Mouse (Mus musculus): ENCODE results near the gene Ift52.
A peak's percentile ranks its signal among the peaks of the same experiment; 100 is the strongest.

Ift52 gene

DNA sequence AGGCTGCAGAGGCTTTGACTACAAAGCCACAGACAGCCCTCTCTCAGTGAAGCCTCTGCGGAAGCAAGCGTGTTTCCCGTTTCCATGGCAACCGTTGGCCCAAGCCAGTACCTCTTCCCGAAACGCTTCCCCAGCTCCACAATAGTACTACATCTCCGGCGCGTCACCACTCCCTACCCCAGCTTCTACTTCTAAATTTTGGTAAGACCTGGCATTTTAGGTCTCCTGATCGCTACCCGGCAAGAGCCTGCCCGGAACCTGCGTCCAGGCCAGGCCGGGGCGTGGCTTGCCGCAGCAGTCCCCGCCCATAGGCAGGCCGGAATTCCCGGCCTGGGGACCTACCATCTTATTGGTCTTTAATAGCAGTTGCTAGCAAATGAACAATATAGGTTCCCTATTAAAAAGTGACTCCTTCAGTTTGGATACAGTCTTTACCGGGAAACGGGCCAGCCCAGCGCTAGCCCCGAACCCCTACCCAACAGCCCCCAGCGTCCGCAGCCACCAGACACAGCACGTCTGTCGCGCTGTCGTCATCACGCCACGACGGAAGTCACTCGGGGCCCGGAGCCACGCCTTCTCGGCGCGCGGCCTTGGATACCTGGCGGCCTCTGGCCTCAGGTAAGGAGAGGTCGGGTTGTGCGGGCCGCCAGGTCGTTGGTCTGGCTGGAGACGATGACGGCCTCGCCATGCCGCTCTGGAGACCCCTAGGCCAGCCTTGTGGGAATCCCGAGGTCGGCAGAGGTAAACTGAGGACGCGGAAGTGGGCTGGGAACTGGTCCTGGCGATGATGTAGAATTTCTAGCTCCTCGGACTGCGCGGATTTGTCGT, at the start of gene Ift52:
TSS of gene Ift52 (plus strand) at position 439 of the 828 bp plus-strand sequence.
- DNase-seq (ENCODE audit: low read depth, low spot score), result peak; percentile 93

DNA sequence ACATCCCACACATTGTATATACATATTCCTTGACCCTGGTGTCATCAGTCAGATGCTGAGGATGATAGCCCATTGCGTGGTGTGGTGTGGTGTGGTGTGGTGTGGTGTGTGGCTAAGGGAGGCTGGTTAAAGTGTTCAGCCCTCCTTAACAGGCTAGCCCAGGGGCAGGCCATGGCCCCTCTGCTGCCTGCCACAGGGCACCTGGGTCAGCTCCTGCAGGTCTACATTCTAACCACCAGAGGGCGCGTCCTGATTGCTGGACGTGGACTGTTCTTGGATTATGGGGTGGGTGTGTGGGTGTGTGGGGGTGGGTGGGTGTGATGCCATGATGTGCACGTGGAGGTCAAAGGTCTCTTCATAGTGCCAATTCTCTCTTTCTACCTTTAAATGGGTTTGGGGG, 48.8 kb upstream of the Ift52 start:
- DNase-seq (ENCODE audit: low read depth, low spot score), result peak; percentile 53

DNA sequence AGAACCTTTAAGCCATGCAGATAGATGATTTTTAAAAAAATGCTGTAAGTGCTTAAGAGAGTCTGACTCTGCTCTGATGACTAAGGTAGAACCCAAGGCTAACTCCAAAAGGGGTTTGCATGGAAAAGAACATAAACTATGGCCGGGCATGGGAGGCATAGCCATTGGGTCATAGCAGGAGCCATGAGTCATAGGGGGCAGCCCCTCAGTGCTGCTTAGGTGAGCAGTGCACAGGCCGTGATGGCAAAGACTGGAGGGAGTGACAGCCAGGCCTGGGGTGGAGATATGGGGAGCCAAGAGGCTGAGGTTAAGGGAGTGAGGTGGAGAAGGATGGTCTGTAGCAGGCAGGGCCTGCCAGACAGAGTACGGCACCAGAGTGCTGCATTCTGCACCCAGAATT, 48.1 kb upstream of the Ift52 start:
- no peak for DNase-seq (ENCODE audit: low read depth, low spot score)

DNA sequence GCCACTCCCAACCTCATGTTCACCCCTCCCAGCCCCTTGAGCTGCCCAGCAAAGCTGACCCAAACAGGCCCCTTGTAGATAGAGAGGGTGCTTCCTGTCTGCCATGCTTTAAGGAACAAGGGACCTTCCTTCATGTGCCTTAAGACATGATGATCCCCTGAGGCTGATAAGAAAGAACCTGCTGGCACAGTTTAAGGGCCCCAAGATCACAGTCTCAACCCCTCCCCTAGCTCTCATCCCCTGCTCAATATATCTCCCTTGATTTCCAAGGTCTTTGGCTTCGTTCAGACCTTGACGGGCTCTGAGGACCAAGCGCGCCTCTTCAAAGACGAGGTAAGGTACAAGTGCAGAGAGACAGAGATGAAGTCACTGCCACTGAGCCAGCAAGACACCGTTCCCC, 46.3 kb upstream of the Ift52 start:
- no peak for DNase-seq (ENCODE audit: low read depth, low spot score)

DNA sequence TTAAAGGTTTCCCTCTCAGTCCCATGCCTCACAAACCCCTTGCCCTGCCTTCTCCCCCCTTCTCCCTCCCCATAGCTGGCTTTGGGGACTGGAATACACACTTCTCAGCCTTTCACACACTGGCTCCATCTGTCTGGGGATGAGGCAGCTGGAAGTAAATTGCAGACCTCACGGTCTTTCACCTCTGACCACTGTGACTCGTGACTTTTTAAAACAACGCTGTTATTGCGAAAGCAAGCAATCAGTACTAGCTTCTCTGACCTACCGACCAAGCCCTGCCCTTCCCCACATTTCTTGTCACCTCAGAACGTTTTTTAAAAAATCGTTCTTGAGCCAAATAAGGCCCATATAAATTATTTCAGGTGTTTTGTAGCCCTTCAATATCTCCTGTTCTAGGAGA, 44.4 kb upstream of the Ift52 start:
- no peak for DNase-seq (ENCODE audit: low read depth, low spot score)

DNA sequence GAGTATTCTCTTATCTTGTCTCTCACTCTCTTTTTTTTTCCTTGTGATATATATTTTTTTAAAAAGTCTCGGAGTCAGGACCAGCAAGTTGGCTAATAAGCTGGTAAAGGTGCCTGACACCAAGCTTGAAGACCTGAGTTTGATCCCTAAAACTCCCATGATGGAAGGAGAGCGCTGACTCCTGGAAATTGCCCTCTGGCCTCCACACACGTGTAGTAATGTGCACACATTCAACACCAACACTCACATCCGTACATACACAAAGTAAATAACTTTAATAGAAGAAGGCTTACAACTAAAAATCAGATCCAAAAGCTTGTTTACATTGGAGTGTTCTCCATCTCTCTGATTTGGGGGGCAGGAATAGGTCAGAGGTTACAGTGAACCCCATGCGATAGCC, 43.9 kb upstream of the Ift52 start:
- DNase-seq (ENCODE audit: low read depth, low spot score), result no peak

DNA sequence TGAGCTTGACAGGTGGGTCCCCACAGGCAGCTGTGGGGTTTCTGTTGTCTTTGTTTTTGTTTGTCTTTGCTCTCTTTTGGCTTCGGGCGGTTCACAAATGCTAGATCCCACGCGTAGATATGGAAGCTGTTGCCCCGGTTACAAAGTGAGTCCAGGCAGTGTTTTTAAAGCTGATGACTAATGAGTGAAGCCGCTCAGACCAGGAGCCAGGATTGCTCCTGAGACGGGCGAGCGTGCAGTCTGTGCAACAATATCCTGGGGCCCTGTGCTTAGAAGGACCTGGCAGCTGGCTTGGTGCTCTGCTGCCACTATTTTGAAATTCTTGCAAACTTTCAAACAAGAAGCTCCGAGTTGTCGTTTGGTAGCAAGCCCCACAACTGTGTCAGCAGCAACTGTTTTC, 43.5 kb upstream of the Ift52 start:
- DNase-seq (ENCODE audit: low read depth, low spot score), result no peak

DNA sequence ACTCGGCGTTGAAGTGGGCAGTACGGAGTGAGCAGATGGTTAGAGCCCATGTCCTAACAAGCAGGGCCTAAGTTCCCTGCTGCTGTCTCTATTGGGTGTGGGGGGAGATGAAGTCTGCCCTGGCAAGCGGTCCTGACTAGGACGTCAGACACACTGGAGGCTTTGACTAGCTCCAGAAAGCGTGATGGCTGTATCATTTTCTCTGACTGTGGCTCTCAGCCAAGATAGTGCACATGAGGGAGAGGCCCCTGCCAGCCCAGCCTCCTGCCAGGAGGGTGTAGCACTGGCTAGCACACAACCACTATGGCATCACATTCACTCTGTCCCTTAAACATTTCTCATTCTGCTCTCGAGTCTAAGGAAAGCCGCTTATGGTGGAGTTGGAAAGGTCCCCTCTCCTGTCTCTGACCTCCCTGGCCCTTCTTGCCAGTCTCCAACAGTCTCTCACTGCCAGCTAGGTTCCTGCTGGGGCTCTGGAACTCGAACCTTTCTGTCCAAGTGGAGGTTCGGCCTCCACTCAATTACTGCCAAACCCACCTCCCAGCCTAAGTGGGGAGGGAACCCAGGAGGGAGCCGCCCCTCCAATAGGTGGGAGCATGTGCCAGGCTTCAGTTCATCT, 41.9 kb upstream of the Ift52 start:
- DNase-seq (ENCODE audit: low read depth, low spot score), result no peak

DNA sequence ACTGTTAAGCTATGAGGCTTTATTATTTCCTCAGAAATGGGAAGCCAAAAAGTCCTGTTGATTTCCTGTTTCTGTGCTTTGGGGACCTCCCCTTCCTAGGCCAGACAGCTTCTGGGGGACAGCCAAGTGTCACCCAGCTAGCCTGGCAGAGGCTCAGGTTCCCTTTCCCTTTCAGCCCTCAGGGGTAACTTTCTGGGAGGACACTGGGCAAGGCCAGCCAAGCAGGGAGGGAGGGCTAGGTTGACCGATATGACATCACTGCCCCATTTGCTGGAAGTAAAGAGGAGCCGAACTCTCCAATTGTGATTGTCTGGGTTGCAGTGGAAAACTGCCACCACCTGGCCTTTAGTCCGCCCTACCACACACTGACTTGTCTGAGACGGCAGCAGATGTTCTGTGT, 41.2 kb upstream of the Ift52 start:
- DNase-seq (ENCODE audit: low read depth, low spot score), result no peak

DNA sequence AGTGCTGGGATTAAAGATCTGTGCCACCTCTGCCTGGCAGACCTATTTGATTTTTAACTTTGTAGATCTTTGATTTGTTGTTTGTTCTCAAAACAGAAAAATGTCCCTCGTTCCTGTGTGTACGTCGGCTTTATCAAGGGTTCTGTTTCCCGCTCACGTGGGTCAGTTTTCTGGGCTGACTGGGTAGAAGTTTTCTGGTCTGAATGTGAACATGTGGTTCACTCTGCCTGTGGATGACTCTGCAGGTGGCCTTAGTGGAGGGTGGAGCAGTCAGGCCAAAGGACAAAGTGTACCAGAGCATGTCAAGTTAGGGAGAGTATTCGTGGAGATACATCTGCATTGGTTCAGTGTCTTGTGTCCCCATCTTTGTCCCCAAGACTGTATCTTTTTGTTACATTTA, 32.8 kb upstream of the Ift52 start:
- DNase-seq (ENCODE audit: low read depth, low spot score), result no peak

DNA sequence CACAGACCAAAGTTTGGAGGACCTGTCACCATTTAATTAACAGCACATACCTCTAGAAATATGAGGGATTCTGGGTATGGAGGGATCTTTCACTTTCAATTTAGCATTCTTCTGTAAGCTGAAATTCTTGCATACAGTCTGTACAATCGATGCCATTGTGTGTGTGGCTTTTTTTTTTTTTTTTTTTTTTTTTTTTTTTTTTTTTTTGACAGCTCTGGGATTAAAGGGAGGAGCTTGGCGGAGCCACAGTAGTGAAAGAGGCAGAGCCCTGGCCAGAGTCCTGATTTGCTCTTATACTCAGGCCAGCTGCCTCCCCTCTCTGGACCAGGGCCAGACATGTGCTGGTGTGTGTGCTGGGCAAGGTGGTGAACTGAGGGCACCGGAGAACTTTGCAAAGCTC, 31.2 kb upstream of the Ift52 start:
- no peak for DNase-seq (ENCODE audit: low read depth, low spot score)

DNA sequence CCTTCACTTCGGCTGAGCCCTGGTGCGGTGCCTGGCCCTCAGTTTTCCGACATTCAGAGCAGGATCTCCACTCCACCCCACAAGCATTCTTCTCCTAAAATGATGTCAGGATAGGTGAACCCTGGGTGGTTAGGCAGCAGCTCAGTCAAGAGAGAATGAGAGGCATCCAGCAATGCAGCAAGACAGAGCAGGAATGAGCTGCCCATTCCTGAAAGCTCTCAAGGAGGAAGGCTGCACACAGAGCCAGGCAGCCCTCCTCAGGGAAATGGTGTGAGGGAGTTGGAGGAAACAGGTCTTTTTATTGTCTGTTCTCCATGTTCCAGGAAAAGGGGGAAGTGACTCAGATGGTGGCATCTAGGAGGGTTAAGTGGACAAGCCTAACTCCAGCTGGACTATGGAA, 30.4 kb upstream of the Ift52 start:
- DNase-seq (ENCODE audit: low read depth, low spot score), result no peak

DNA sequence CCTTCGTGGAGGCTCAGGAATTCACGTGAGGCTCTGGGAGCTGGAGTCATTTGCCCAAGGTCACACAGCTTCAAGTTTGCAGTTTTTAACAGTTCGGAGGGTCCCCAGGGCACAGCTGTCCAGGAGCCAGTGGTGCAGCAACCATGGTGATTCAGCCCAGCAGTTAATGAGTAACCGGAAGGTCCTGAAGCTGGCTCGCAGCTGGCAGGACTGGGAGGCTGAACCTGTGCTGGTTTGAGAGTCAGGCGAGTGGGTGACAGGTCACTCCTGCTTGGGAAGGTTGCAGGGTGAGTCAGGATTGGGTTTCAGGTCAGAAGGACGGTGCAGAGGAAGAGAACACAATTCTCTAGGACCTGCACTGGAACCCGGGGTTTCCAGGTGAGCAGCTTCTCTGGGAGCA, 29.9 kb upstream of the Ift52 start, which contains the start of gene Sgk2:
TSS of gene Sgk2 (plus strand) at position 113 of the 400 bp plus-strand sequence.
- no peak for DNase-seq (ENCODE audit: low read depth, low spot score)

DNA sequence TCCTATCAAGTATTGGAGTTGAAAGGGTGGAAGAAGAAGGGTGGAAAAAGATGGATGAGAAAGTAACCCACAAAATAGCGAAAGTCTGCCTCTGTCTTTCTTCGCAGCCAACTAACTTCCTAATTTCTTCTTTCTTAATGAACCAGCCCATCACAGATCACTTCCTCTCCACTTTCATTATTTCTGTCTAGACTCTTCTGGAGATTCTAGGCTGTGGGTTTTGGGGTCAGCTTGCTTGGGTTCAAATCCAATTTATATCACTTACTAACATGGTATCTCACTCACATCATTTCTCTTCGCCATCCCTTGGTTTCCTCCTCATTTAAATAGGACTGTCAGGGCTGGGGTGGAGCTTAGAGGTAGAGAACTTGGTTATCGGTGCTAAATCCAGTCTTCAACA, 28.9 kb upstream of the Ift52 start:
- no peak for DNase-seq (ENCODE audit: low read depth, low spot score)

DNA sequence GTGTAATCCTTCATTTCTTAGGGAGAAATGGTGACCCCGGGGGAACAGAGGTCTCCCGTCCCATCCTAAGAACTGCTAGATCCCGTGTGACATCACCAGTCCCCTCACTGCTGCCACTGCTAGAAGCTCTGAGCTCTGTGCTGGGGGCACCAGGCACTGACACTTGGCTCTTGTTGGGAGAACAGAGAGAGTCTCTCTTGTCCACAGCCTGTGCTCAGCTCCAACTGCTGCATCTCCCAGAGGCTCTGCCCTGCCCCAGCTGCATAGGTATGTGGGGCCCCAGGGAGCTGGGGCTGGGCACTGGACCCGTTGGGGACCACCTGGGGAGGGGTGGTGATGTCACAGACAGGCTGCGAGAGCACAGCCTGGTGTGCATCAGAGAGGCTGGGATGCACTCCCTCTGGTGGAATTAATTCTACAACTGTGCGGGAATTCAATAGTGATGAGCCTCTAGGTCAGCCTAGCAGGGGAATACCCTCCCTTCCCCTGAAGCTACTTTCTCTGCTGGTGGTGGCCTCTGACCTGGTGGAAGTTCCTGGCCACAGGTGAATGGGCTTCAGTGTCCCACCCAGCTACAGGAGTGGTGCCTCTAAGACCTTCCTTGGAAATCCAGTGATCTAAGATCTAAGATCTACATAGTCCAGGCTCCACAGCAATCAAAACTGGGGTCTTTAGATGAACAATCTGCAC, 25.6 kb upstream of the Ift52 start:
- DNase-seq (ENCODE audit: low read depth, low spot score), result no peak

DNA sequence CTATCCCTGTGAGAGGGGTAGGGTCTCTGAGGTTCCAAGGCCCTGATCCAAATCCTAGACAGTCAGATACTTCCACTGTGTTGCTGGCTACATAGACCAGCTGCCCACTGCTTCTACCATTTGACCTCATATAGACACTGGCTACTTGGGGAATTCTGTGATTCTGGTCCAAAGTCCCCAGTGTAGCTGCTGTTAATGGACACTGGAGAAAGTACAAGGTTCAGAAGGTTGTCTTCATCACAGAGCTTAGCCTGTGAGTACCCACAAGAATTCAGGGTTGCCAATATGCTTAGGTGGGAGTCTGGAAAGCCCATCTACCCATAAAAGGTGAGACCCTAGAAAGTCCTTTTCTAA, 25.1 kb upstream of the Ift52 start:
- DNase-seq (ENCODE audit: low read depth, low spot score), result no peak

DNA sequence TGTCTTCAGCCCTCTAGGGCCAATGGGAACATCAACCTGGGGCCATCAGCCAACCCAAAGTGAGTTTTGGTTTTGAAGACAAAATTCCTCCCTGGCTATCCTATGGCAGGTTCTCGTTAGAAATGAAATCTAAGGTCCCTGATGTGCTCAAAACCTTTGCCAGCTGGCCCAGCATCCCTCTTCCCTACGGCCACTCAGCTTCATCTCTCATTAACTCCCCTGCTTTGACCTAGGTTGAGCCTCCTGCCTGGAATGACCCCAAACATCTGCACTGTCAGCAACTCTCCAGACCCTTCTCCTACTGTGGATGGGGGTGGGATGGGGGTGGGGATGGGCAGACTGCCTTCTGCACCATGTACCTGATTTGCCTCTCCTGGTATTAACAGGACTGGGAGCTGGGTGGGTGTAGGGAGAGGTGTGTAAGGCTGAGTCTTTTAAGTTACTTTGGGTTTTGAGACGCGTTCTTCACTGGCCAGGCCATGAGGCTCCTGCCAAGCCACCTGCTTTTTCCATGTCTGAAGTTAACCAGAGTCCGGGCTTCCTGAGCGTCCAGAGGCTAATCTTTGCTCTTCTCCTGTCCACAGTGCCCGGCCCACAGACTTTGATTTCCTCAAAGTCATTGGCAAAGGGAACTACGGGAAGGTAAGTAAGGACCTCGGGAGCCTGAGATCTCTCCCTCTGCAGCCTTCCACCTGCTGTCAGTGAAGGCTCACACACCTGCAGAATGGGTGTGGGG, 23.1 kb upstream of the Ift52 start:
- no peak for DNase-seq (ENCODE audit: low read depth, low spot score)

DNA sequence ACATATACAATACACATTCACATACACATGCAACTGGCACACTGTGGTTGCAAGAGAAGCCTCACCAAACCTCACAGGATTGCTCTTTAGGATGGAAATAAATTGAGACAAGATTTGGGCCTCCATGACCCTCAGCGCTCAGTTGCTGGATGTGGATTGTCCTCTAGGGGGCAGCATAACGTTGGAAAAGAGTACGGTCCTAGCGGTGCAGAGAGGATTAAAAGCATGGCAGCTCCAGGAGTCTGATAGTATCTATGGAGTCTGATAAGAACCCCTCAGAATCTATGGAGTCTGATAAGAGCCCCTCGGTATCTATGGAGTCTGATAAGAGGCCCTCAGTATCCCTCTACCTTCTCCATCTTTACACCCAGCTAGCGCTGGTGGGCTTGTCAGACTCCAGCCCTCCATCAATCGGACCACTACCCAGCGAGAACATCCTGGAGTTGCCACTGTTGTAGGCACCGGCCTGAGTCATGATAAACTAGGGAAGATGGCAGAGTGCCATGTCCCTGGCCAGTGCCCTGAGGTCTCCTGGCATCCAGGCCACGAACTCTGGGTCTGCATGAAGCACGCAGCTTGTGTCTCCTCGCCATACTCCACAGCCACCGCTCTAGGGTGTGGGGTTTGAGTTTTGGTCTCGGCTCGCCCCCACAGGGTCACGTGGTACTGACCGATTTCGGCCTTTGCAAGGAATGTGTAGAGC, 18.5 kb upstream of the Ift52 start:
- peak; percentile 54 for DNase-seq (ENCODE audit: low read depth, low spot score)

DNA sequence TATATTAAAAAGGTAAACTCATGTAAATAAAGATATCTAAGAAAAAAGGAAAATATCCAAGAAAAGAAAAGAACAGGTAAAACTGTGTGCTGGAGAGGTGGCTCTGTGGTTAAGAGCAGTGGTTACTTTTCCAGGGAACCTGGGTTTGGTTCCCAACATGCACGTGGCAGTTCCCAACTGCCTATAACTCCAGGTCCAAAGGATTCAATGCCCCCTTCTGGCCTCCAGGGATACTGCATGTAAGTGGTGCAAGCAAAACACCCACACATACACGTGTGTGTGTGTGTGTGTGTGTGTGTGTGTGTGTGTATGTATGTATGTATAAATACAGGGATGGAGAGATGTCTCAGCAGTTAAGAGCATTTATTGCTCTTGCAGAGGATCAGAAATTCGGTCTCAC, 17.4 kb upstream of the Ift52 start:
- DNase-seq (ENCODE audit: low read depth, low spot score), result peak; percentile 46

DNA sequence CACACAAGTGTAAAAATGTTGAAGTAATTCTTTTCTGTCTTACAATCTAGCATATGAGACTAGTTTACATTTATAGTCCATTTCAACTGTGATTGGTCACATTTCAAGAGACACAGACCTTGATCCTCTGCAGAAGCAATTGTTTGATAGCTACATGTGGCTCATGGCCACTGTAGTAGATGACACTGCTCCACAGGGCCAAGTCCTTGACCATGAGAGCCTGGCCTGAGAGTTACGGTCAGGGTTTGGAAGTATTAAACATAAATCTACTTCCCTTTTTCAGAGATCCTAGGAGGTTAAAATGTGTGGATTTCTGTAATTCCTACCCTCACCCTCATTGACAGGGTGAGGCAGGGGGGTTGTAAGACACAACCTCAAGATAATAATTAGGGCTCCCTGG, 16.1 kb upstream of the Ift52 start:
- DNase-seq (ENCODE audit: low read depth, low spot score), result no peak

DNA sequence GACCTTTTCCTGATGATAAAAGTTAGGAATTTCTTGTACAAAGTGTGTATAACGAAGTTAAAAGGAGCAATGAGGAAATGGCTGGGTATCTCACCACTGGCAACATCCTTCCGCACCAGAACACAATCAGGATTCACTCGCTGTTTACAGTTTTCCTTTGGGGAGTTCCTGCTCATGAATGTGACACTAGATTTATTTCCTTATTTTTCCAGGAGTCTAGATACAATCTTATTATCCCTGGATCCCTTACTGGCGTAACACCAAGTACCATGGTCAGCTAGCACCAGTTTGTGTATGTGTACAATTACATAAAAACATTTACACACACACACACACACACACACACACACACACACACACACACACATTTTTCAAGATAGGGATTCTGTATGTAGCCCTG, 9.9 kb upstream of the Ift52 start:
- DNase-seq (ENCODE audit: low read depth, low spot score), result no peak

DNA sequence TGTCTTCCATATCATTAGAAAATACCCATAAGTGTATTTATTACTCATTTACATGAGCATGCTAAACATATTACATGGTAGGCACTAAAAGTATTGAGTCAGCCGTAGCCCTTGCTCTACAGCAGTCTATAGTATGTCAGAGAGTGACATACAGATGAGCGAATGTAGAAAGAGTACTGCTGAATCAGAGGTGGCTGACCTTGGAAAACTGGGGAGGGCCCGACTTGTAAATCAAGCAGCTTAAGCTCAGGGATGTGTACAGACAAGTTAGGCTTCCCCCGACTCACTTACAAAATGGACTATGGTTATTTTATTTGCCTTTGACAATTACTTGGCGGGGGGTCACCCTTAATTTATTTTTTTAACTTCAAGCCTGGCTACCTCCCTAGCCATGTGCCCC, 14.1 kb downstream of the Ift52 start:
- no peak for DNase-seq (ENCODE audit: low read depth, low spot score)

All from CD4-positive helper T cell, adult 2 months (primary cell).